Mouse (Mus musculus): ENCODE measurements around the gene Aplp2. TPM values are rescaled to one million over a fixed set of nuclear protein-coding genes. Genes with fewer than 3 reads are reported as not detected.
A peak's percentile ranks its signal among the peaks of the same experiment; 100 is the strongest.
"Not testable (repeated sequence)": the region's sequence is repeated elsewhere in the genome, so short reads cannot be mapped to it uniquely, and the experiment has no call there.

The Aplp2 gene
- polyA plus RNA-seq, 1 experiment: 720 TPM

- H3K4me3 ChIP-seq (ENCODE audit: insufficient read depth, low read length): no peak overlapping the region
- no peaks in the 10 kb centered on the region for H3K4me1 ChIP-seq (ENCODE audit: control insufficient read depth, insufficient read depth, low read length)
- no peak overlapping the region for H3K27ac ChIP-seq (ENCODE audit: insufficient read depth, low read length)
- TF ChIP-seq CTCF (IDR thresholded peaks at IDR 0.05; ENCODE audit: extremely low read depth, insufficient read depth, low read length): no peak
- no peak for TF ChIP-seq POLR2A (IDR thresholded peaks at IDR 0.05; ENCODE audit: extremely low read depth, insufficient read depth, low read length)
These were observed 43.1 kb downstream of the Aplp2 start for GRCm38 (mm10) chr9:31168356-31169093.

GRCm38 (mm10) chr9:31167305-31167704 lies 44.3 kb downstream of the Aplp2 start:
- TF ChIP-seq POLR2A (IDR thresholded peaks at IDR 0.05; ENCODE audit: extremely low read depth, insufficient read depth, low read length) (no peak), CTCF (IDR thresholded peaks at IDR 0.05; ENCODE audit: extremely low read depth, insufficient read depth, low read length) (no peak)
- H3K4me3 ChIP-seq (ENCODE audit: insufficient read depth, low read length): no peak overlapping the region
- H3K27ac ChIP-seq (ENCODE audit: insufficient read depth, low read length): no peak overlapping the region

GRCm38 (mm10) chr9:31165505-31165904 lies 46.1 kb downstream of the Aplp2 start:
- not testable (repeated sequence) for H3K4me3 ChIP-seq (ENCODE audit: insufficient read depth, low read length)

More at GRCm38 (mm10) chr9:31167305-31167704, 44.3 kb downstream of the Aplp2 start:
- H3K4me1 ChIP-seq (ENCODE audit: control insufficient read depth, insufficient read depth, low read length): no peaks in the 10 kb centered on the region

GRCm38 (mm10) chr9:31163327-31163726 lies 48.3 kb downstream of the Aplp2 start:
- H3K27ac ChIP-seq (ENCODE audit: insufficient read depth, low read length): no peak overlapping the region
- H3K4me3 ChIP-seq (ENCODE audit: insufficient read depth, low read length): no peak overlapping the region
- TF ChIP-seq POLR2A (IDR thresholded peaks at IDR 0.05; ENCODE audit: extremely low read depth, insufficient read depth, low read length): no peak
- no peak for TF ChIP-seq CTCF (IDR thresholded peaks at IDR 0.05; ENCODE audit: extremely low read depth, insufficient read depth, low read length)

More at GRCm38 (mm10) chr9:31165505-31165904, 46.1 kb downstream of the Aplp2 start:
- not testable (repeated sequence) for H3K4me1 ChIP-seq (ENCODE audit: control insufficient read depth, insufficient read depth, low read length); H3K27ac ChIP-seq (ENCODE audit: insufficient read depth, low read length)

GRCm38 (mm10) chr9:31162911-31163310 lies 48.7 kb downstream of the Aplp2 start:
- no peak overlapping the region for H3K27ac ChIP-seq (ENCODE audit: insufficient read depth, low read length)
- no peak overlapping the region for H3K4me3 ChIP-seq (ENCODE audit: insufficient read depth, low read length)
- H3K4me1 ChIP-seq (ENCODE audit: control insufficient read depth, insufficient read depth, low read length): no peaks in the 10 kb centered on the region
- TF ChIP-seq CTCF (IDR thresholded peaks at IDR 0.05; ENCODE audit: extremely low read depth, insufficient read depth, low read length): no peak
- no peak for TF ChIP-seq POLR2A (IDR thresholded peaks at IDR 0.05; ENCODE audit: extremely low read depth, insufficient read depth, low read length)

More at GRCm38 (mm10) chr9:31163327-31163726, 48.3 kb downstream of the Aplp2 start:
- no peaks in the 10 kb centered on the region for H3K4me1 ChIP-seq (ENCODE audit: control insufficient read depth, insufficient read depth, low read length)

- TF ChIP-seq CTCF (IDR thresholded peaks at IDR 0.05; ENCODE audit: extremely low read depth, insufficient read depth, low read length) (0 out of 2 replicates have a peak, but pooled peaks have one; percentile 19), POLR2A (IDR thresholded peaks at IDR 0.05; ENCODE audit: extremely low read depth, insufficient read depth, low read length) (no peak)
- no peaks in the 10 kb centered on the region for H3K4me1 ChIP-seq (ENCODE audit: control insufficient read depth, insufficient read depth, low read length)
- H3K27ac ChIP-seq (ENCODE audit: insufficient read depth, low read length): no peak overlapping the region
- H3K4me3 ChIP-seq (ENCODE audit: insufficient read depth, low read length): no peak overlapping the region
These were observed 51.7 kb downstream of the Aplp2 start for GRCm38 (mm10) chr9:31159910-31160309.

- no peak overlapping the region for H3K4me3 ChIP-seq (ENCODE audit: insufficient read depth, low read length)
- H3K4me1 ChIP-seq (ENCODE audit: control insufficient read depth, insufficient read depth, low read length): no peaks in the 10 kb centered on the region
- TF ChIP-seq POLR2A (IDR thresholded peaks at IDR 0.05; ENCODE audit: extremely low read depth, insufficient read depth, low read length) (no peak), CTCF (IDR thresholded peaks at IDR 0.05; ENCODE audit: extremely low read depth, insufficient read depth, low read length) (no peak)
- H3K27ac ChIP-seq (ENCODE audit: insufficient read depth, low read length): no peak overlapping the region
These were observed 55.0 kb downstream of the Aplp2 start for GRCm38 (mm10) chr9:31156594-31156993.

GRCm38 (mm10) chr9:31151050-31151449 lies 60.6 kb downstream of the Aplp2 start:
- no peak overlapping the region for H3K4me3 ChIP-seq (ENCODE audit: insufficient read depth, low read length)
- no peaks in the 10 kb centered on the region for H3K4me1 ChIP-seq (ENCODE audit: control insufficient read depth, insufficient read depth, low read length)
- no peak for TF ChIP-seq CTCF (IDR thresholded peaks at IDR 0.05; ENCODE audit: extremely low read depth, insufficient read depth, low read length)
- TF ChIP-seq POLR2A (IDR thresholded peaks at IDR 0.05; ENCODE audit: extremely low read depth, insufficient read depth, low read length): no peak
- H3K27ac ChIP-seq (ENCODE audit: insufficient read depth, low read length): no peak overlapping the region

GRCm38 (mm10) chr9:31148135-31148534 lies 63.5 kb downstream of the Aplp2 start:
- H3K4me1 ChIP-seq (ENCODE audit: control insufficient read depth, insufficient read depth, low read length): no peaks in the 10 kb centered on the region
- H3K4me3 ChIP-seq (ENCODE audit: insufficient read depth, low read length): no peak overlapping the region
- TF ChIP-seq POLR2A (IDR thresholded peaks at IDR 0.05; ENCODE audit: extremely low read depth, insufficient read depth, low read length) (no peak), CTCF (IDR thresholded peaks at IDR 0.05; ENCODE audit: extremely low read depth, insufficient read depth, low read length) (no peak)
- no peak overlapping the region for H3K27ac ChIP-seq (ENCODE audit: insufficient read depth, low read length)

GRCm38 (mm10) chr9:31145272-31145925 lies 66.2 kb downstream of the Aplp2 start:
- Histone ChIP-seq H3K4me3 (ENCODE audit: insufficient read depth, low read length) (no peak overlapping the region), H3K4me1 (ENCODE audit: control insufficient read depth, insufficient read depth, low read length) (no peaks in the 10 kb centered on the region), H3K27ac (ENCODE audit: insufficient read depth, low read length) (no peak overlapping the region)
- TF ChIP-seq POLR2A (IDR thresholded peaks at IDR 0.05; ENCODE audit: extremely low read depth, insufficient read depth, low read length): no peak
- TF ChIP-seq CTCF (IDR thresholded peaks at IDR 0.05; ENCODE audit: extremely low read depth, insufficient read depth, low read length): no peak
